Mouse (Mus musculus): ENCODE results near the gene Abhd11. TPM values are rescaled to one million over a fixed set of nuclear protein-coding genes. Genes with fewer than 3 reads are reported as not detected.

Abhd11 gene
- 50.6 and 73.8 TPM in 2 replicates for polyA plus RNA-seq (2015; fragmentation: Nextera tagmentation; extraction: Ambion mirVana)

DNA sequence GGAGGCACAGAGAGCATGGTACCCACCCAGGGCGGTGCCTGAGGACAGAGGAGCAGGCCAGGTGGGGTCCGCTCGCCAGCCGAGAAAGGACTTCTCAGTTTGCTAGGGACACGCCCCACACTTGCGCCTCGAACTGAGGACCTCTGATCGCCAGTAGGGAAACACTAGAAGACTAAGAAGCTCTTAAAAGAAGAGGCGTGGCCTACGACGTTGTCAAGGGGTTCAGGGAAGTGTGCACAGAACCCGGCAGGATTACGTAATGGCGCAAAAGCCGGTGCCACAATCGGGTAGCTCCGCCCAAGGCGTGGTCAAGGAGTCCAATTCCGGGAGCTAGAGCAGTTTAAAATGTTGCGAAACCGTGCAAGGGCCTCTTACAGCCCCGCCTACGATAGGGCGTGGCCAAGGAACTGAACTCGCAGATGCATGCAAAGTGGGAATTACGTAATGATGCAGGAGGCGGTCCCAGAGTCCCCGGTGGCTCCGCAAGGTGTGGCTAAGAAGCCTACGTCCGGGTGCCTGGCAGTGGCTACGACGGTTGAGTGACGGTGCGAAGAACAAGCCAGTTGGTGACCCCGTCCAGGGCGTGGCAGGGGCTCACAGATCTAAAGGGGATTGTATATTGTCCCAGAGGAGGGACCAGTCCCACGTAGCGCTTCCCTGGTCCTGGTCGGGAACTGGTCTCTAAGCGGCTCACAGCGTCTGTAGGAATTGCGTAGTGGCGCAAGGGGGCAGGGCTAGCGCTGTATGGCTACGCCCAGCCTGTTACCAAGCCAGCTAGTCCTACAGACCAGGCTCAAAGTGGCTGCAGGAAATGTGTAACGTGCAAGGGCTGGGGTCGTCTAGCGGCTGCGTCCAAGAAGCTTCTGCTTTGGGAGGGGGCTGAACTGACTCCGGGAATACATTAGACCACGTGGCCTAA, at the start of gene Abhd11:
Abhd11 (plus strand) TSS at position 482 of the 919 bp plus-strand sequence.

DNA sequence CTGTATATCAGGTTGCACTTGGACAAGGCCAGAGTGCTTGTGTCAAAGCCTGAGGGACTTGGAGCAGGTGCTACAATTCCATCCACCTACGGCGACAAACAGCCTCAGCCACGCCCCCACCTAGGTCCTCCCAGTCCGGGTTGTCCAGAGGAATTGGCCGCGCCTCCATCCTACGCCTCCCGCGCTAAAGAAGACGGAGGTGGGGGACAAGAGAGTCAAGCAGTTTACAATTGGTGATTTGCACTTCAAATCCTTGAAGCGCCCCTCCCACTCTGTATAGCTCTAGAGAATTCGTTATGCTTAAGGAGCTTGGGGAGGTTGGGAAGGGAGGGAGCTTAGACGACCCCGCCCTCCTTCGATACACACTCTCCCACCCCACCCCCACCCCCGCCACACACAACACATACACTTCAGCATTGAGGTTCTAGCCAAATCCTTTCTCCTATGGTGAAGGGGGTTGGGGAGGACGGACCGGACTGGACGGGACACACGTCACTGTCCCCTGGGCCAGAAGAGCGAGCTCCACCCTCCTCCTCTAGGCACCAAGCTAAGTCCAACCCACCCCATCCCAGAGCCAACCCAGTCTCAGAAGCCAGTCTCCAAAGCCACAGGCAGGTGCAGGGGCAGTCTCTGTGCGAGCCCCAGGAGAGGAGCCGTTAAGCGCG, 23.2 kb upstream of the Abhd11 start, which contains the start of gene Cldn3:
Cldn3 (plus strand) TSS at position 582 of the 665 bp plus-strand sequence.

DNA sequence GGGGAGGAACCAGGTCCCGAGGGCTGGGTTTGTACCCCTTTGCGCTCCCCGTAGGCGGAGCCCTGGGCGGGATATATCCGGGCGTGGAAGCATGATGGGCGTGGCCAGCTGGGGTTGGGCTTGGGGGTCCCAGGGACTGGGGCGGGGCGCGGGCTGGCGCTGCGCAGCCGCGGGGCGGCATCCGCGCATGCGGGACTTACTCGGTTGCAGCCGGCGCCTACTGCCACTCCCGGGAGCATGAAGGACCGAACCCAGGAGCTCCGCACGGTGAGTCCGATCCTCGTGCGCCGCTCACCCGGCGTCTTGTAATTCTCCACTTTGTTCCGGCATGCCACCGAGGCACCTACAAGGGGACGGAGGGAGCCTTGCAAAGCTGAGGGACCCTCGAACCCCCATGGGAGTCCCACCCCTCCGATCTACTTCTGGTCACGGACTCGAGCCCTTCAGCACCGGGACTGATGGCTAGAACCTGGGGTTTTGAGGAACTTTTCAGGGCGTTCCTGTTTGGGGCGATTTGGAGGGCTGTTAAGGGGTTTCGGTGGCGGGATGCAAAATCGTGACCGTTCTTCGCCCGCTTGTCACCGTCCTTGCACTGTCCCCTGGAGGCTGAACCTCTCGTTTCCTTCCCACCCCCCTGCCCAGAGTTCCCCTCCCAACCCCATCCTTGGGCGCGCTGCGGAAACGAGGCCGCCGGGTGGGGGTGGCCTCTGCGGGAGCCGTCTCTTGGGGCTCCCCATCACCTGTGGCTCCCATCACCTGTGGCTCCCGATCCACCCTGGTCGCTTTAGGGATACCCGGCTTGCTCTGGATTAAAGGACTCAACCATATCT, 14.6 kb downstream of the Abhd11 start, which contains the start of gene Stx1a:
Stx1a (plus strand) TSS at position 139 of the 830 bp plus-strand sequence.

Other genes starting within 250 kb of the Abhd11 start
- not detected in 2 replicates for gene Tmem270, start 102.4 kb upstream of the Abhd11 start, polyA plus RNA-seq (2015; fragmentation: Nextera tagmentation; extraction: Ambion mirVana)
- gene Cldn13, start 93.6 kb upstream of the Abhd11 start, polyA plus RNA-seq (2015; fragmentation: Nextera tagmentation; extraction: Ambion mirVana) = 5.6 and 17.2 TPM in 2 replicates
- 25.2 and 47.8 TPM in 2 replicates for gene Mettl27, start 76.8 kb upstream of the Abhd11 start, polyA plus RNA-seq (2015; fragmentation: Nextera tagmentation; extraction: Ambion mirVana)
- gene Cldn4, start 62.2 kb upstream of the Abhd11 start, polyA plus RNA-seq (2015; fragmentation: Nextera tagmentation; extraction: Ambion mirVana) = 0.74 and 1.8 TPM in 2 replicates
- 9.2 and 9.9 TPM in 2 replicates for gene Cldn3, start 22.9 kb upstream of the Abhd11 start, polyA plus RNA-seq (2015; fragmentation: Nextera tagmentation; extraction: Ambion mirVana)
- gene Stx1a, start 14.3 kb downstream of the Abhd11 start, polyA plus RNA-seq (2015; fragmentation: Nextera tagmentation; extraction: Ambion mirVana) = 16.5 and 23.9 TPM in 2 replicates
- gene Dnajc30, start 55.0 kb downstream of the Abhd11 start, polyA plus RNA-seq (2015; fragmentation: Nextera tagmentation; extraction: Ambion mirVana) = 28.7 and 44.2 TPM in 2 replicates
- gene Bud23, start 55.8 kb downstream of the Abhd11 start, polyA plus RNA-seq (2015; fragmentation: Nextera tagmentation; extraction: Ambion mirVana) = 49.9 and 70.9 TPM in 2 replicates
- 9.5 and 14.7 TPM in 2 replicates for gene Vps37d, start 69.1 kb downstream of the Abhd11 start, polyA plus RNA-seq (2015; fragmentation: Nextera tagmentation; extraction: Ambion mirVana)
- 3.0 and 7.7 TPM in 2 replicates for gene Mlxipl, start 80.7 kb downstream of the Abhd11 start, polyA plus RNA-seq (2015; fragmentation: Nextera tagmentation; extraction: Ambion mirVana)
- gene Tbl2, start 140.5 kb downstream of the Abhd11 start, polyA plus RNA-seq (2015; fragmentation: Nextera tagmentation; extraction: Ambion mirVana) = 8.7 and 12.8 TPM in 2 replicates
- gene Bcl7b, start 159.1 kb downstream of the Abhd11 start, polyA plus RNA-seq (2015; fragmentation: Nextera tagmentation; extraction: Ambion mirVana) = 51.5 and 67.6 TPM in 2 replicates
- 13.8 and 15.8 TPM in 2 replicates for gene Baz1b, start 178.1 kb downstream of the Abhd11 start, polyA plus RNA-seq (2015; fragmentation: Nextera tagmentation; extraction: Ambion mirVana)
- gene Fzd9, start 242.1 kb downstream of the Abhd11 start, polyA plus RNA-seq (2015; fragmentation: Nextera tagmentation; extraction: Ambion mirVana) = 0.77 and 1.6 TPM in 2 replicates